Mouse (Mus musculus) G1E (cell line): ENCODE measurements around the gene Cytip.

Experiments used
- CTCF ChIP-seq: IDR thresholded peaks from 2 replicates; pipeline ENCODE4 v1.5.1; 2012; ENCODE audit warnings: low read depth, low read length, inconsistent platforms, mixed read lengths
- GATA1 ChIP-seq: IDR thresholded peaks from 2 replicates; pipeline ENCODE4 v1.6.1; 2012; ENCODE audit warnings: borderline replicate concordance, low read length, inconsistent platforms, mixed read lengths
- GATA2 ChIP-seq: IDR thresholded peaks from 2 replicates; pipeline ENCODE4 v1.6.1; 2012; ENCODE audit warnings: low read depth, low read length, inconsistent platforms, borderline replicate concordance
- POLR2AphosphoS5 ChIP-seq: IDR thresholded peaks from 2 replicates; pipeline ENCODE4 v1.6.1; 2012; ENCODE audit warnings: low read depth, low read length, inconsistent platforms; ENCODE audit not compliant: insufficient replicate concordance
- TAL1 ChIP-seq: conservative IDR thresholded peaks from 2 replicates; pipeline ENCODE4 v1.6.1; 2012; ENCODE audit warnings: low read depth, low read length, inconsistent platforms, mixed read lengths

- no peak for TF ChIP-seq CTCF
- no peak for TF ChIP-seq GATA1
- TF ChIP-seq GATA2 = no peak
- TF ChIP-seq TAL1 = no peak
- no peak for TF ChIP-seq POLR2AphosphoS5
Measured at GRCm38 (mm10) chr2:58132597-58132996, 62.7 kb downstream of the Cytip start.
